ENCODE assay signal across 8 mouse cellular contexts in genomic region chr3:89354816-89355511, GRCm38 (mm10). TPM values are rescaled to one million over a fixed set of nuclear protein-coding genes. Genes with fewer than 3 reads are reported as not detected.
DNase-seq lines count a peak whose midpoint lies in the region; ATAC-seq and TF ChIP-seq lines count a peak whose summit lies in the region.

No protein-coding gene starts in this region.

- peaks cover 0 to 9% of the 10 kb centered on the region in 2 experiments; a peak in 2 of 4 replicates for H3K36me3 ChIP-seq in MEL (ENCODE audit: control insufficient read depth in 1 of 2, insufficient read depth in 2 of 2, low read length in 2 of 2)
- H3K36me3 ChIP-seq in hindbrain, embryonic 13.5 days = no peaks in the 10 kb centered on the region

- WGBS in hindbrain, embryonic 13.5 days = 20% methylated on average over 5 of the region's 5 CpGs

- DNase-seq in MEL (ENCODE audit: low read depth, low spot score) = peak; percentile 86
- DNase-seq in layer of hippocampus, postnatal 36 days = peak; percentile 81 to 86
- peak; percentile 43 for DNase-seq in spleen, adult 12 weeks (ENCODE audit: low spot score)

- H3K4me2 ChIP-seq in hindbrain, embryonic 13.5 days = no peak overlapping the region

- no peaks in the 10 kb centered on the region for H3K9me3 ChIP-seq in MEL (replicated peaks; ENCODE audit: insufficient read depth, low read length)
- no peaks in the 10 kb centered on the region for H3K9me3 ChIP-seq in hindbrain, embryonic 13.5 days

- TF ChIP-seq CTCF in MEL (IDR thresholded peaks at IDR 0.05 in 2 of 3, conservative IDR thresholded peaks at IDR 0.05 in 1 of 3; ENCODE audit: control insufficient read depth in 1 of 3, insufficient read depth in 1 of 3, low read depth in 2 of 3, low read length in 3 of 3, poor library complexity in 1 of 3, severe bottlenecking in 1 of 3) = peak; percentile 97 to 99 (median 98)

- peak; percentile 53 for ATAC-seq in frontal cortex, adult (ENCODE audit: low TSS enrichment)
- ATAC-seq in hindbrain, embryonic 13.5 days (ENCODE audit: low FRiP score) = peak; percentile 26; the same call in 1 of the 2 replicates
- peak; percentile 62 for ATAC-seq in megakaryocyte progenitor cell, adult 5-6 weeks (replicated peaks; ENCODE audit: poor library complexity)
- no peak for ATAC-seq in erythroblast, adult 5-6 weeks (replicated peaks; ENCODE audit: low FRiP score, poor library complexity, severe bottlenecking)

- H3K79me2 ChIP-seq in MEL (ENCODE audit: control insufficient read depth, insufficient read depth, low read length, poor library complexity) = no peaks in the 10 kb centered on the region; the same call in 1 of the 2 replicates

- TF ChIP-seq RAD21 in MEL (IDR thresholded peaks at IDR 0.05; ENCODE audit: low read depth, low read length) = peak; percentile 80

- H3K4me1 ChIP-seq in MEL (ENCODE audit: control insufficient read depth in 1 of 2, insufficient read depth in 2 of 2, low read length in 2 of 2) = peaks cover 0 to 23% of the 10 kb centered on the region in 2 experiments; a peak in 2 of 4 replicates
- H3K4me1 ChIP-seq in brown adipose tissue, adult 24 weeks (ENCODE audit: control insufficient read depth, insufficient read depth, insufficient read length, low read length) = no peaks in the 10 kb centered on the region
- H3K4me1 ChIP-seq in hindbrain, embryonic 13.5 days (replicated peaks) = peaks cover 11% of the 10 kb centered on the region

- no peak overlapping the region for H3K4me3 ChIP-seq in MEL (ENCODE audit: control insufficient read depth in 1 of 2, insufficient read depth in 1 of 2, low read depth in 2 of 2, low read length in 2 of 2)
- no peak overlapping the region for H3K4me3 ChIP-seq in brown adipose tissue, adult 24 weeks (ENCODE audit: insufficient read depth, low read depth, low read length)
- no peak overlapping the region for H3K4me3 ChIP-seq in hindbrain, embryonic 13.5 days

- H3K9ac ChIP-seq in MEL (ENCODE audit: control insufficient read depth, low read depth, low read length, poor library complexity, severe bottlenecking) = no peak overlapping the region
- H3K9ac ChIP-seq in hindbrain, embryonic 13.5 days = no peak overlapping the region

- TF ChIP-seq POLR2A in MEL (IDR thresholded peaks at IDR 0.05; ENCODE audit: control insufficient read depth in 1 of 2, insufficient read depth in 1 of 2, low read depth in 1 of 2, low read length in 2 of 2, poor library complexity in 1 of 2) = no peak

- no peak overlapping the region for H3K27ac ChIP-seq in MEL (ENCODE audit: control insufficient read depth, low read depth, low read length)
- H3K27ac ChIP-seq in brown adipose tissue, adult 24 weeks (replicated peaks; ENCODE audit: low read depth, low read length) = peak overlapping the region; percentile 11; the same call in 1 of the 2 replicates
- no peak overlapping the region for H3K27ac ChIP-seq in hindbrain, embryonic 13.5 days

- TF ChIP-seq EP300 in MEL (IDR thresholded peaks at IDR 0.05; ENCODE audit: low read depth in 1 of 2, low read length in 2 of 2) = no peak

- H3K27me3 ChIP-seq in MEL (ENCODE audit: control insufficient read depth in 1 of 2, insufficient read depth in 2 of 2, low read length in 2 of 2) = no peaks in the 10 kb centered on the region; a peak in 1 of 4 replicates
- H3K27me3 ChIP-seq in hindbrain, embryonic 13.5 days = peaks cover 50% of the 10 kb centered on the region

TF ChIP-seq in MEL, 35 proteins besides CTCF, POLR2A, EP300 and RAD21 (continues in another document):
- no peak for TF ChIP-seq MXI1 (IDR thresholded peaks at IDR 0.05; ENCODE audit: low read depth, low read length)
- no peak for TF ChIP-seq ZNF384 (IDR thresholded peaks at IDR 0.05; ENCODE audit: low read depth, low read length)
- no peak for TF ChIP-seq TCF12 (IDR thresholded peaks at IDR 0.05; ENCODE audit: low read depth, low read length)
- no peak for TF ChIP-seq TAL1 (IDR thresholded peaks at IDR 0.05; ENCODE audit: low read length)
- no peak for TF ChIP-seq CHD1 (IDR thresholded peaks at IDR 0.05; ENCODE audit: low read depth, low read length)
- peak; percentile 41; the same call in 1 of the 2 replicates for TF ChIP-seq SIN3A (IDR thresholded peaks at IDR 0.05; ENCODE audit: low read length)
- TF ChIP-seq POLR2AphosphoS5 (IDR thresholded peaks at IDR 0.05; ENCODE audit: borderline replicate concordance, low read depth, low read length) = no peak
- no peak for TF ChIP-seq UBTF (IDR thresholded peaks at IDR 0.05; ENCODE audit: borderline replicate concordance, insufficient read depth, low read depth, low read length)
- no peak for TF ChIP-seq E2F4 (IDR thresholded peaks at IDR 0.05; ENCODE audit: borderline replicate concordance, low read depth, low read length)
- no peak for TF ChIP-seq USF1 (IDR thresholded peaks at IDR 0.05; ENCODE audit: low read depth, low read length)
- TF ChIP-seq POLR2AphosphoS2 (IDR thresholded peaks at IDR 0.05; ENCODE audit: low read length) = no peak
- TF ChIP-seq NRF1 (IDR thresholded peaks at IDR 0.05; ENCODE audit: insufficient read depth, low read depth, low read length, poor library complexity, severe bottlenecking) = no peak

RNA-seq across cellular contexts. Expression of gene Adam15, which starts 5.2 kb away (rescaled TPM):
- 15.3 and 16.9 TPM in 2 replicates for total RNA-seq in MEL (2012; rRNA removed)
- polyA plus RNA-seq in MEL (2012; ENCODE audit: insufficient read depth in 1 of 2, insufficient read length in 2 of 2, low read depth in 1 of 2, low replicate concordance in 2 of 2, missing spikeins in 1 of 2) = 10 to 100 TPM in 1 of 2 experiments, not detected in 1; 43.2 TPM
- polyA plus RNA-seq in brown adipose tissue, adult 24 weeks (2012; ENCODE audit: insufficient read depth, insufficient read length, missing spikeins) = 28.5 and 31.3 TPM in 2 replicates
- 41.5 and 47.0 TPM in 2 replicates for polyA plus RNA-seq in hindbrain, embryonic 13.5 days (2015; fragmentation: Nextera tagmentation; extraction: Ambion mirVana)
- total RNA-seq in layer of hippocampus, postnatal 36 days (2021) = 100 to 1,000 TPM; 108 to 123 TPM
- 35.8 and 53.0 TPM in 2 replicates for total RNA-seq in megakaryocyte progenitor cell, adult 5-6 weeks (2015)
- total RNA-seq in megakaryocyte progenitor cell, adult 5-6 weeks (2017) = 38.7 and 49.8 TPM in 2 replicates
- total RNA-seq in erythroblast, adult 5-6 weeks (2015; ENCODE audit: low replicate concordance) = 25.3 and 34.2 TPM in 2 replicates
- total RNA-seq in erythroblast, adult 5-6 weeks (2017; ENCODE audit: low replicate concordance) = 5.0 and 14.1 TPM in 2 replicates

RNA-seq across cellular contexts. Expression of gene Dcst2, which starts 6.8 kb away (rescaled TPM):
- total RNA-seq in MEL (2012; rRNA removed) = not detected in 2 replicates
- polyA plus RNA-seq in MEL (2012; ENCODE audit: insufficient read depth in 1 of 2, insufficient read length in 2 of 2, low read depth in 1 of 2, low replicate concordance in 2 of 2, missing spikeins in 1 of 2) = under 1 TPM in 1 of 2 experiments, not detected in 1; 0.06 TPM
- polyA plus RNA-seq in brown adipose tissue, adult 24 weeks (2012; ENCODE audit: insufficient read depth, insufficient read length, missing spikeins) = 1.2 and 1.6 TPM in 2 replicates
- polyA plus RNA-seq in hindbrain, embryonic 13.5 days (2015; fragmentation: Nextera tagmentation; extraction: Ambion mirVana) = 0.14 and 0.17 TPM in 2 replicates
- total RNA-seq in layer of hippocampus, postnatal 36 days (2021) = under 1 TPM in 1 of 2 experiments, not detected in 1; 0.43 TPM
- not detected in 2 replicates for total RNA-seq in megakaryocyte progenitor cell, adult 5-6 weeks (2015)
- not detected in 2 replicates for total RNA-seq in megakaryocyte progenitor cell, adult 5-6 weeks (2017)
- total RNA-seq in erythroblast, adult 5-6 weeks (2015; ENCODE audit: low replicate concordance) = not detected in 2 replicates
- not detected in 2 replicates for total RNA-seq in erythroblast, adult 5-6 weeks (2017; ENCODE audit: low replicate concordance)

RNA-seq across cellular contexts. Expression of gene Dcst1, which starts 10.1 kb away (rescaled TPM):
- 0.08 TPM in 1 of 2 replicates, not detected in the other for total RNA-seq in MEL (2012; rRNA removed)
- polyA plus RNA-seq in MEL (2012; ENCODE audit: insufficient read depth in 1 of 2, insufficient read length in 2 of 2, low read depth in 1 of 2, low replicate concordance in 2 of 2, missing spikeins in 1 of 2) = under 1 TPM in 1 of 2 experiments, not detected in 1; 0.29 TPM
- 0.75 TPM in 1 of 2 replicates, not detected in the other for polyA plus RNA-seq in brown adipose tissue, adult 24 weeks (2012; ENCODE audit: insufficient read depth, insufficient read length, missing spikeins)
- polyA plus RNA-seq in hindbrain, embryonic 13.5 days (2015; fragmentation: Nextera tagmentation; extraction: Ambion mirVana) = 1.1 and 1.3 TPM in 2 replicates
- total RNA-seq in layer of hippocampus, postnatal 36 days (2021) = not detected
- total RNA-seq in megakaryocyte progenitor cell, adult 5-6 weeks (2015) = not detected in 2 replicates
- not detected in 2 replicates for total RNA-seq in megakaryocyte progenitor cell, adult 5-6 weeks (2017)
- total RNA-seq in erythroblast, adult 5-6 weeks (2015; ENCODE audit: low replicate concordance) = not detected in 2 replicates
- total RNA-seq in erythroblast, adult 5-6 weeks (2017; ENCODE audit: low replicate concordance) = not detected in 2 replicates

RNA-seq across cellular contexts. Expression of gene Efna4, which starts 17.1 kb away (rescaled TPM):
- 1.4 and 1.9 TPM in 2 replicates for total RNA-seq in MEL (2012; rRNA removed)
- 1 to 10 TPM in 1 of 2 experiments, not detected in 1; 4.5 TPM for polyA plus RNA-seq in MEL (2012; ENCODE audit: insufficient read depth in 1 of 2, insufficient read length in 2 of 2, low read depth in 1 of 2, low replicate concordance in 2 of 2, missing spikeins in 1 of 2)
- 1.3 TPM in 1 of 2 replicates, not detected in the other for polyA plus RNA-seq in brown adipose tissue, adult 24 weeks (2012; ENCODE audit: insufficient read depth, insufficient read length, missing spikeins)
- 8.6 and 9.8 TPM in 2 replicates for polyA plus RNA-seq in hindbrain, embryonic 13.5 days (2015; fragmentation: Nextera tagmentation; extraction: Ambion mirVana)
- total RNA-seq in layer of hippocampus, postnatal 36 days (2021) = under 1 TPM; 0.56 to 0.62 TPM
- 0.17 and 0.64 TPM in 2 replicates for total RNA-seq in megakaryocyte progenitor cell, adult 5-6 weeks (2015)
- 0.27 TPM in 1 of 2 replicates, not detected in the other for total RNA-seq in megakaryocyte progenitor cell, adult 5-6 weeks (2017)
- not detected in 2 replicates for total RNA-seq in erythroblast, adult 5-6 weeks (2015; ENCODE audit: low replicate concordance)
- not detected in 2 replicates for total RNA-seq in erythroblast, adult 5-6 weeks (2017; ENCODE audit: low replicate concordance)

RNA-seq across cellular contexts. Expression of gene Efna3, which starts 32.2 kb away (rescaled TPM):
- total RNA-seq in MEL (2012; rRNA removed) = 0.54 and 0.78 TPM in 2 replicates
- polyA plus RNA-seq in MEL (2012; ENCODE audit: insufficient read depth in 1 of 2, insufficient read length in 2 of 2, low read depth in 1 of 2, low replicate concordance in 2 of 2, missing spikeins in 1 of 2) = 1 to 10 TPM in 1 of 2 experiments, not detected in 1; 1.2 TPM
- 0.44 TPM in 1 of 2 replicates, not detected in the other for polyA plus RNA-seq in brown adipose tissue, adult 24 weeks (2012; ENCODE audit: insufficient read depth, insufficient read length, missing spikeins)
- 46.8 and 49.7 TPM in 2 replicates for polyA plus RNA-seq in hindbrain, embryonic 13.5 days (2015; fragmentation: Nextera tagmentation; extraction: Ambion mirVana)
- 10 to 100 TPM; 67.0 to 69.9 TPM for total RNA-seq in layer of hippocampus, postnatal 36 days (2021)
- total RNA-seq in megakaryocyte progenitor cell, adult 5-6 weeks (2015) = not detected in 2 replicates
- not detected in 2 replicates for total RNA-seq in megakaryocyte progenitor cell, adult 5-6 weeks (2017)
- total RNA-seq in erythroblast, adult 5-6 weeks (2015; ENCODE audit: low replicate concordance) = not detected in 2 replicates
- not detected in 2 replicates for total RNA-seq in erythroblast, adult 5-6 weeks (2017; ENCODE audit: low replicate concordance)
